Mouse (Mus musculus): ENCODE data around the gene Tpt1. TPM values are rescaled to one million over a fixed set of nuclear protein-coding genes. Genes with fewer than 3 reads are reported as not detected.
"Not testable (repeated sequence)": the region's sequence is repeated elsewhere in the genome, so short reads cannot be mapped to it uniquely, and the experiment has no call there.

The Tpt1 gene
- polyA plus RNA-seq, 1 experiment from 2014 or later: 673 TPM

DNA sequence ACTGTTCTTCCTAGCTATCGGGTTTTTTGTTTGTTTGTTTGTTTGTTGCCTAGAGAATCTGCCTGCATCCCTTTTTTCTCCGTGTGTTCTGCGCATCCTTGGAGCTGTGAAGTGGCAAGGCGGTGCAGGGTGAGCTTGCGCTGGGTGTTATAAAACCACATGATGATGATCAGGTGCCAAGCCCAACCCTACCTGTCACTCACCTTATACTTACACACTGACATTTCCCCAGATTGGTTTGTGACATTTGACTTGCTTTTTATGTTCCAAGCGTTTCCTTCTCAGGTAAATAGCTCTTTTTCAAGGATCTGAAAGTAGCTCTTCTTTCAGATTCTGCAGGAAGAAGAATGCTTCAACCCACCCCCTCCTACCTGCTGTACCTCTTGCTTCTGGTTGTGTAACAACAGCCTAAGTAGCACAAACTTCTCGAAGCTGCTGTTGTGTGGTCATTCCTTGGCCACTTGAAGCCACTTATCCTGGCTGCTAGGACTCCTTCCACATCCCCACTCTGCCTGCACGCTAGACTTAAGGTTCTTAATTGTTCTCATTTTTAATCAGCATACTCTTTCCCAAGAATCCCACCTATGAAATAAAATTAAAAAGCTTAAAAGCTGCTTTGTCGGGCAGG, 21.9 kb downstream of the Tpt1 start:
- no peak overlapping the region for H3K4me2 ChIP-seq
- no peak overlapping the region for H3K4me3 ChIP-seq
- no peaks in the 10 kb centered on the region for H3K36me3 ChIP-seq
- H3K27me3 ChIP-seq (replicated peaks): no peaks in the 10 kb centered on the region
- H3K9ac ChIP-seq: no peak overlapping the region
- WGBS (ENCODE audit: insufficient replicate concordance): 70% methylated on average over 9 of the region's 9 CpGs
- no peak for ATAC-seq
- H3K27ac ChIP-seq: no peak overlapping the region
- H3K4me1 ChIP-seq: no peaks in the 10 kb centered on the region
- H3K9me3 ChIP-seq (replicated peaks): no peaks in the 10 kb centered on the region

GRCm38 (mm10) chr14:75868028-75868427, 23.1 kb downstream of the Tpt1 start:
- H3K4me3 ChIP-seq; H3K9ac ChIP-seq; H3K36me3 ChIP-seq; H3K4me1 ChIP-seq; ATAC-seq; H3K4me2 ChIP-seq; H3K27me3 ChIP-seq (replicated peaks); H3K9me3 ChIP-seq (replicated peaks); H3K27ac ChIP-seq: not testable (repeated sequence)
- WGBS (ENCODE audit: insufficient replicate concordance): 68% methylated on average over 3 of the region's 3 CpGs

DNA sequence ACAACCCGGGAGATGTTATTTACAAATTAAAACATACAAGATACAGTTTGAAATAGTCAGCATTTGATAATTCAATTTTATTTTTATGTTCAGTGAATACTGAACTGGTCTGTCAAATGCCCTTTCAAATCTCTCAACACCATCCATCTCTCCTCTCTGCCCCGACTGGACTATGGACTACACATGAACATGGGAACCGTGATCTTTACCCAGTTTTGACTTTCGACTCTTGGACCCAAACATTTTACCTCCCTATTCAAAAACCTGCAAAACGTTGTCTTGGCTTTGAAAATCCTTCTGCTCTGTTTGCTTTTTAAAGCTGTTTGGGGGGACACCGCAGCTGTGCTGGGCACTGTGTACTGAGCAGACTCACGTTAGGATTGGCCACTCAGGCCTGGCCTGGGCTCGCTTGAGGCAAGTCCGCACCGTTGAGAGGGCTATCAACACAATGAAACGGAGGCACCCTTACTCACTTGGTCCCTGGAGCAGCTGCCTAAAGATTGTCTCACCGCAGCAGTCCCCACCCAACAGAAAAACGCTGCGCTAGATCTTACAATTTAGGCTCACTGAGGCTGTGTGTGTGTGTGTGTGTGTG, 25.0 kb downstream of the Tpt1 start:
- Histone ChIP-seq H3K27me3 (replicated peaks) (no peaks in the 10 kb centered on the region), H3K36me3 (no peaks in the 10 kb centered on the region), H3K27ac (no peak overlapping the region), H3K9ac (no peak overlapping the region), H3K4me2 (no peak overlapping the region), H3K9me3 (replicated peaks) (no peaks in the 10 kb centered on the region), H3K4me3 (no peak overlapping the region), H3K4me1 (no peaks in the 10 kb centered on the region)
- ATAC-seq: 0 out of 2 replicates have a peak, but pooled peaks have one; percentile 32
- WGBS (ENCODE audit: insufficient replicate concordance): 68% methylated on average over 14 of the region's 14 CpGs

DNA sequence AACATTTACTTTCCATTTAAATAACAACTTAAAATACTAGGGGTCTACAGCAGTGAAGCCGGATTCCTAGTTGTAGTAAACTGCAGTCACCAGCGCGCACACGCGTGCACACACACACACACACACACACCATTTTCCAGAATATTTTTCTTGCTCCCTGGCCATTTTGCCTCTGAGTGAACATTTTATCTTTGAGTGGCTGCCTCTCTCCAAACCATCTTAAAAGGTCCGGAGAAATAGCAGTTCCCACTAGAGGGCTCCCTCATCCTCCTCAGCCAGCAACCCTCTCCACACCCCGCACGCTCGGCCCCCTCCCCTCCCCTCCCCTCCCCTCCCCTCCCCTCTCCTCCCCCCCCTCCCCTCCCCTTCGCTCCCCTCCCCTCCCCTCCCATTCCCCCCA, 25.7 kb downstream of the Tpt1 start:
- H3K4me1 ChIP-seq: no peaks in the 10 kb centered on the region
- WGBS (ENCODE audit: insufficient replicate concordance): 38% methylated on average over 6 of the region's 10 CpGs
- H3K4me2 ChIP-seq: peak overlapping the region; percentile 37; the same call in 1 of the 2 replicates
- H3K4me3 ChIP-seq: peak overlapping the region; percentile 15
- H3K36me3 ChIP-seq: no peaks in the 10 kb centered on the region
- no peaks in the 10 kb centered on the region for H3K9me3 ChIP-seq (replicated peaks)
- H3K27me3 ChIP-seq (replicated peaks): 0 out of 2 replicates have a peak, but pooled peaks cover 3% of the 10 kb centered on the region
- H3K27ac ChIP-seq: no peak overlapping the region
- ATAC-seq: no peak
- H3K9ac ChIP-seq: no peak overlapping the region

- Histone ChIP-seq H3K27ac (no peak overlapping the region), H3K4me3 (peak overlapping the region; percentile 15; the same call in 1 of the 2 replicates), H3K27me3 (replicated peaks) (0 out of 2 replicates have a peak, but pooled peaks cover 3% of the 10 kb centered on the region), H3K36me3 (no peaks in the 10 kb centered on the region), H3K9ac (no peak overlapping the region), H3K4me2 (peak overlapping the region; percentile 37; the same call in 1 of the 2 replicates), H3K4me1 (no peaks in the 10 kb centered on the region; the same call in 1 of the 2 replicates), H3K9me3 (replicated peaks) (no peaks in the 10 kb centered on the region)
- 23% methylated on average over 4 of the region's 5 CpGs for WGBS (ENCODE audit: insufficient replicate concordance)
- no peak for ATAC-seq
Observed at GRCm38 (mm10) chr14:75871111-75871510, 26.2 kb downstream of the Tpt1 start.

GRCm38 (mm10) chr14:75871750-75872149, 26.9 kb downstream of the Tpt1 start:
- peaks cover 3% of the 10 kb centered on the region; the same call in 1 of the 2 replicates for H3K27me3 ChIP-seq (replicated peaks)
- H3K4me2 ChIP-seq: no peak overlapping the region
- H3K27ac ChIP-seq: no peak overlapping the region
- no peak for ATAC-seq
- no peak overlapping the region for H3K9ac ChIP-seq
- WGBS (ENCODE audit: insufficient replicate concordance): 79% methylated on average over 4 of the region's 4 CpGs
- no peaks in the 10 kb centered on the region for H3K9me3 ChIP-seq (replicated peaks)
- no peak overlapping the region for H3K4me3 ChIP-seq
- no peaks in the 10 kb centered on the region for H3K36me3 ChIP-seq
- H3K4me1 ChIP-seq: peaks cover 6% of the 10 kb centered on the region; the same call in 1 of the 2 replicates

- Histone ChIP-seq H3K27ac (no peak overlapping the region), H3K4me2 (no peak overlapping the region), H3K4me1 (peaks cover 6% of the 10 kb centered on the region; the same call in 1 of the 2 replicates), H3K4me3 (no peak overlapping the region), H3K27me3 (replicated peaks) (peaks cover 5% of the 10 kb centered on the region; the same call in 1 of the 2 replicates), H3K36me3 (no peaks in the 10 kb centered on the region), H3K9me3 (replicated peaks) (no peaks in the 10 kb centered on the region), H3K9ac (no peak overlapping the region)
- ATAC-seq: no peak
- 81% methylated on average over 9 of the region's 9 CpGs for WGBS (ENCODE audit: insufficient replicate concordance)
Observed at GRCm38 (mm10) chr14:75873612-75874011, 28.7 kb downstream of the Tpt1 start.

GRCm38 (mm10) chr14:75876320-75877043, 31.6 kb downstream of the Tpt1 start:
- peaks cover 6% of the 10 kb centered on the region; the same call in 1 of the 2 replicates for H3K4me1 ChIP-seq
- H3K27me3 ChIP-seq (replicated peaks): peaks cover 12% of the 10 kb centered on the region
- 17% methylated on average over 21 of the region's 21 CpGs for WGBS (ENCODE audit: insufficient replicate concordance)
- no peak overlapping the region for H3K4me2 ChIP-seq
- no peak overlapping the region for H3K27ac ChIP-seq
- no peaks in the 10 kb centered on the region for H3K9me3 ChIP-seq (replicated peaks)
- no peak overlapping the region for H3K4me3 ChIP-seq
- no peak for ATAC-seq
- H3K36me3 ChIP-seq: no peaks in the 10 kb centered on the region
- H3K9ac ChIP-seq: no peak overlapping the region

- WGBS (ENCODE audit: insufficient replicate concordance): 79% methylated on average over 3 of the region's 3 CpGs
- H3K36me3 ChIP-seq: no peaks in the 10 kb centered on the region
- no peak for ATAC-seq
Observed at GRCm38 (mm10) chr14:75877297-75877696, 32.4 kb downstream of the Tpt1 start.

DNA sequence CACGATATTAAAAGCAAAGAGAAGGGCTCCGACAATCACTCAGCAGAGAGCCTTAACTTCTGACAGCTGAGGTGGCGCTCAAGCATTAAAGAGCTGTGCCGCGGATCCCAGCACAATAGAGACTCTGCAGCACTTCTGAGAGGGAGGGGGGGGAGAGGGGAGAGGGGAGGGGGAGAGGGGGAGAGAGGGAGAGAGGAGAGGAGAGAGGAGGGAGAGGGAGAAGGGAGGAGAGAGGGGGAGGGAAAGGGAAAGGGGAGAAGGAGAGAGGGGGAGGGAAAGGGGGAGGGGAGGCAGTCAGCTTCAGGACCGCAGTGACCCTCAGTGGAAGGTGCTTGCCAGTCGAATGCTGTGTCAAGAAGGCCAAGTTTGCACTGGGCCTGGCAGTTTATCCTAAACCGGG, 34.1 kb downstream of the Tpt1 start:
- no peak overlapping the region for H3K4me2 ChIP-seq
- ATAC-seq: no peak
- no peak overlapping the region for H3K27ac ChIP-seq
- H3K4me1 ChIP-seq: peaks cover 6% of the 10 kb centered on the region; the same call in 1 of the 2 replicates
- 32% methylated on average over 8 of the region's 8 CpGs for WGBS (ENCODE audit: insufficient replicate concordance)
- peaks cover 12% of the 10 kb centered on the region for H3K27me3 ChIP-seq (replicated peaks)
- H3K9me3 ChIP-seq (replicated peaks): no peaks in the 10 kb centered on the region
- no peaks in the 10 kb centered on the region for H3K36me3 ChIP-seq
- H3K9ac ChIP-seq: no peak overlapping the region
- H3K4me3 ChIP-seq: no peak overlapping the region

More at GRCm38 (mm10) chr14:75877297-75877696, 32.4 kb downstream of the Tpt1 start:
- Histone ChIP-seq H3K9ac (no peak overlapping the region), H3K27ac (no peak overlapping the region), H3K9me3 (replicated peaks) (no peaks in the 10 kb centered on the region), H3K4me1 (peaks cover 6% of the 10 kb centered on the region; the same call in 1 of the 2 replicates), H3K27me3 (replicated peaks) (peaks cover 12% of the 10 kb centered on the region), H3K4me2 (no peak overlapping the region), H3K4me3 (no peak overlapping the region)

DNA sequence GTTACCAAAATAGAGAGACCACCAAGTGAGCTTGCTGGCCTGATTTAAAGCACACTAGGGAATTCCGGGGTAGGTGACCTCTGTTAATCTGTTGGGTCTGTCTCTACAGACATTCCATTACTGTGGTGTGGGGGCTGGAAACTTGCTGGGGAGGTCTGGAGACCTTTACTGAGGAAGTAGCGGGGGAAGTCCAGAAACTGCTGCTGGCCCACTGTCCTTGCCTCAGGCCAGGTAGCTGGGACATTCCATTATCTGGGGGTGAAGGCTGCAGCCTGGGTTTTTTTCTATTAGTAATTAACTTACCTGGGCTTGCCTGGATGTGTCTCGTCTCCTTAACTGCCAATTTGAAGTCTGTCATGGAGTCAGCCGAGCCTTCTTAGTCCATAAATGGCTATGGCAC, 37.0 kb downstream of the Tpt1 start:
- H3K4me2 ChIP-seq: no peak overlapping the region
- H3K4me1 ChIP-seq: no peaks in the 10 kb centered on the region
- H3K36me3 ChIP-seq: no peaks in the 10 kb centered on the region
- no peak overlapping the region for H3K9ac ChIP-seq
- ATAC-seq: no peak
- H3K9me3 ChIP-seq (replicated peaks): no peaks in the 10 kb centered on the region
- no peak overlapping the region for H3K27ac ChIP-seq
- peaks cover 8% of the 10 kb centered on the region for H3K27me3 ChIP-seq (replicated peaks)
- H3K4me3 ChIP-seq: no peak overlapping the region
- WGBS (ENCODE audit: insufficient replicate concordance): 46% methylated on average over 4 of the region's 4 CpGs

- Histone ChIP-seq H3K4me2 (no peak overlapping the region), H3K4me3 (no peak overlapping the region), H3K27ac (no peak overlapping the region), H3K9me3 (replicated peaks) (no peaks in the 10 kb centered on the region), H3K4me1 (no peaks in the 10 kb centered on the region), H3K9ac (no peak overlapping the region), H3K27me3 (replicated peaks) (peaks cover 8% of the 10 kb centered on the region), H3K36me3 (no peaks in the 10 kb centered on the region)
- WGBS (ENCODE audit: insufficient replicate concordance): 65% methylated on average over 5 of the region's 5 CpGs
- ATAC-seq: no peak
Observed at GRCm38 (mm10) chr14:75883330-75883729, 38.4 kb downstream of the Tpt1 start.
